Mouse (Mus musculus): ENCODE data around the gene Irf2bp1. TPM values are rescaled to one million over a fixed set of nuclear protein-coding genes. Genes with fewer than 3 reads are reported as not detected.

Irf2bp1 gene
- total RNA-seq, 2 experiments from 2014 or later, result 52.1 to 53.0 TPM

DNA sequence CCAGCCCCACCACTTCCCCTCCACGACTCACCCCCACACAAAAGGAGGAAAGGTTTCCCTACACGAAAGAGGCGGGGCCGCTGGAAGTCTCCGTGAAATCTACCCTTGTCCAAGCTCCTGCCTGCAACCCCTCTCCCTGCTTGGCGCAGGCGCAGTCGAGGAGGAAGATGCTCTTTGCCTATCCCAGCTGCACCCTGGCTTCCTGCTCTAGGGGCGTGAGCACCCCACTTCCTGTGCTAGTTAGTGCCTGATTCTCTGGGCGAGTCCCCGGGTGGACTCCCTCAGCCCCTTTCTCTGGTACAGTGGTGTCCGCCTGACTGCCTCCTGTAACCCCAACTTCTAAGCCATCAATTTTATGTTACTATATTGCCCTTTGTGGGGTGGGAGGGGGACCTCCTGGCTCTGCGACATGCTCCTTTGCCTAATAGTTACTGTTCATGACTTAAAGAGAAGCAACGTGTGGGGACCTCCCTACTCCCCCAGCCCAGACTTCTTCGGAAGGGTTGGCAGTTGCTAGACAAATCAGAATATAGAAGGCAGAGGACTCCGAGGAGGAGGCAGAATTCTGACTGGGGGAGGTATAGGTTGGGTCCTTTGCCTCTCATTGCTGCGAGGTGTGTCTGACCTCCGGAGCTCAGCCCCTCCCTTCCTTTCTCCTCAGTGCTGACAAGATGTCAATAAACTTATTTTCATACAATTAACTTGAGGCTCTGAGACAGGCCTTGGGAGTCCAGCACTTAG is 2.6 kb upstream of the Irf2bp1 start:
- no peak for DNase-seq

DNA sequence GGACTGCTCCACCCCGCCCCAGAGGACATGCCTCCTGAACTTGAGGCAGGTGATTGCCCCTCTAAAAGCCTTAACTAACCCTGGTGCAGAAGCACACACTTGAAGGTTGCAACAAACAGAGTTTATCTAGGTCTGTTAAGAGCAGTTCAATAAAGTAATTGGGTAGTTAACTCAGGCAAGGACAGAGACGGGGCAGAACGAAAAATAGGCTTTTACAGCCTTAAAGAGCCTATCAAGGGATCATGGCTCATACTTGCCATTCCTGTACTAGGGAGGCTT is 2.1 kb upstream of the Irf2bp1 start:
- DNase-seq, result no peak

DNA sequence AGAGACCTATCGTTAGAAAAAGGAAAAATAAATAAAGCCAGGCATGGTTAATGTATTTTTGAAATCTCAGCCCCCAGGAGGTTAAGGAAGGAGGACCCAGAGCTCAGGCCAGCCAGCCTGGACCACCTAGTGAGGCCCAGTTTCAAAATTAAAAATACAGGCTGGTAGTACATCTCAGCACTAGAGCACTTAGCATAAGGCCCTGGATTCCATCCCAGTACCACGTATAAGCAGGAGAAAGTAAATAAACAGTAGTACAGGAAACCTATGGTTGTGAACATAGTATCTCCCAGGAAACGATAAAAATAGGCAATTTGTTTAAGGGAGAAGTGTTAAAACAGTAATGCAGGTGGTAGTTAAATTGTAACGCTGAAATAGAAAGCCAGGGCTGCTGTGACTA is 1.7 kb upstream of the Irf2bp1 start:
- no peak for DNase-seq

DNA sequence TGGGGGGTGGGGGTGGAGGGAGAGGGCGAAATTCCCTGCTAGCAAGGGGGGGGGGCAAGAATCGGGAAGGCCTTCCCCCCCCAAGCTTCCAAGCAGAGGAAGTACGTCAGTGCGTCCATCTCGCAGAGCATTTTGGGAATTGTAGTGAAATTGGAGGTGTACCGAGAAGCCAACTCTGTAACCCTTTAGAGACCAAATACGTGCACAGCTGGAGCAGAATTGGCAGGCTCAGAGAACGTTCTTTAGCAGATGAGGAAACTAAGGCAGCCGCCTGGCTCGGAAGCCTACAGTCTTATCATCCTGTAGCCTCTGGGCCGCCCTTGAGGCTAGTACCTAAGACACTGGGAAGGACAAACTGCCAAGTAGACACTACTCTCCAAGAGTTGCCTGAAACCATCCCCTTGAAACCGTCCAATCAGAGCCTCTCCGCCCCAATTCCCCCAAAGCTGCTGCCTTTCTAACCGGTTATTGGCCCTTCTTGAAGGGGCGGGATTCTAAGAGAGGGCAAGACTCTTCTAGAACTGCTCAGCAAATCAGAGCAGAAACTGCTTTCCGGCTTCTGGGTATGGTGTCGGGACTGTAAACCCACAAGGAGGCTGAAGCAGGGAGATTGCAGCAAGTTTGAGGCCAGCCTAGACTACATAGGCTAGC is 871 bp upstream of the Irf2bp1 start:
- peak; percentile 72 to 75 for DNase-seq

DNA sequence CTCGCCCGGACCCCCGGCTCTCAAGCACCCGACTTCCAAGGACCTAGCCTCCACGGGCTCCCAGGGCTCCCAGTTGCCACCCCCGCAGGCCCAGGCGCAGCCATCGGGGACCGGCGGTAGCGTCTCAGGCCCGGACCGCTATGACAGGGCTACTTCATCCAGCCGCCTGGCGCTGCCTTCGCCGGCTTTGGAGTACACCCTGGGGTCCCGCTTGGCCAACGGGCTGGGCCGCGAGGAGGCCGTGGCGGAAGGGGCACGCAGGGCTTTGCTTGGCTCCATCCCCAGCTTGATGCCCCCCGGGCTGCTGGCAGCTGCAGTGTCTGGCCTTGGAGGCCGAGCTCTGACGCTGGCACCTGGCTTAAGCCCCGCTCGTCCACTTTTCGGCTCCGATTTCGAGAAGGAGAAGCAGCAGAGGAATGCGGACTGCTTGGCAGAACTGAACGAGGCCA is 811 bp downstream of the Irf2bp1 start:
- DNase-seq, result peak in 1 of 2 experiments; percentile 33

DNA sequence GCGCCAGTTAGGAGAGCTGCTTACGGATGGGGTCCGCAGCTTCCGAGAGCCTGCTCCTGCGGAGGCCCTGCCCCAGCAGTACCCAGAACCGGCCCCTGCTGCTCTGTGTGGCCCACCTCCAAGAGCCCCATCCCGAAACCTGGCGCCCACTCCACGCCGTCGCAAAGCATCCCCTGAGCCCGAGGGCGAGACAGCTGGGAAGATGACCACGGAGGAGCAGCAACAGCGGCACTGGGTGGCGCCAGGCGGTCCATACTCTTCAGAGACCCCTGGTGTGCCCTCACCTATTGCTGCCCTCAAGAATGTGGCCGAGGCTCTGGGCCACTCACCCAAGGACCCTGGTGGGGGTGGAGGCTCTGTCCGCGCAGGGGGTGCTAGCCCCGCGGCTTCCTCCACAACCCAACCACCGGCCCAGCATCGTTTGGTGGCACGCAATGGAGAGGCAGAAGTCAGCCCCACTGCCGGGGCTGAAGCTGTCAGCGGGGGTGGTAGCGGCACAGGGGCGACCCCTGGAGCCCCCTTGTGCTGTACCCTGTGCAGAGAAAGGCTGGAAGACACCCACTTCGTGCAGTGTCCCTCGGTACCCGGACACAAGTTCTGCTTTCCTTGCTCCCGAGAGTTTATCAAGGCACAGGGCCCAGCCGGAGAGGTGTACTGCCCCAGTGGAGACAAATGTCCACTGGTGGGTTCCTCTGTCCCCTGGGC is 1.7 kb downstream of the Irf2bp1 start:
- no peak for DNase-seq

DNA sequence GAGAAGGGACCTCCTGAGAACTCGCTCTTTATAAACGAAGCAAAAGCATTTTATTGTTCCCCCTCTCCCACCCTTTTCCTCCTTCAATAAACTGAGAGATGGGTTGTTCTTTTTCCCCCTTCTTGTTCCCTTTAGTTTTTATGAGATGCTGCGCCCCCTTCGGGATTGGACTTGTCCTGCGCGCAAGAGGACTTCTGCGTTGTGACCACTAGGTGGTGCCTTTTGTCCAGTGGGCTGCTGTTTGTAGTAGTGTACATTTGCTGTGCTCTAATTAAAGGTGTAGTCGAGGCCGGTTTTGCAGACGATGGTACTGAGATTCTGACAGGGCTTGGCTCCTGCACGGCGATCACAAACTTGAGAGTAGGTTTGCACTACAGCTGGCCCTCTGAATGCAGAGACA is 2.6 kb downstream of the Irf2bp1 start:
- DNase-seq, result peak; percentile 81 to 83

DNA sequence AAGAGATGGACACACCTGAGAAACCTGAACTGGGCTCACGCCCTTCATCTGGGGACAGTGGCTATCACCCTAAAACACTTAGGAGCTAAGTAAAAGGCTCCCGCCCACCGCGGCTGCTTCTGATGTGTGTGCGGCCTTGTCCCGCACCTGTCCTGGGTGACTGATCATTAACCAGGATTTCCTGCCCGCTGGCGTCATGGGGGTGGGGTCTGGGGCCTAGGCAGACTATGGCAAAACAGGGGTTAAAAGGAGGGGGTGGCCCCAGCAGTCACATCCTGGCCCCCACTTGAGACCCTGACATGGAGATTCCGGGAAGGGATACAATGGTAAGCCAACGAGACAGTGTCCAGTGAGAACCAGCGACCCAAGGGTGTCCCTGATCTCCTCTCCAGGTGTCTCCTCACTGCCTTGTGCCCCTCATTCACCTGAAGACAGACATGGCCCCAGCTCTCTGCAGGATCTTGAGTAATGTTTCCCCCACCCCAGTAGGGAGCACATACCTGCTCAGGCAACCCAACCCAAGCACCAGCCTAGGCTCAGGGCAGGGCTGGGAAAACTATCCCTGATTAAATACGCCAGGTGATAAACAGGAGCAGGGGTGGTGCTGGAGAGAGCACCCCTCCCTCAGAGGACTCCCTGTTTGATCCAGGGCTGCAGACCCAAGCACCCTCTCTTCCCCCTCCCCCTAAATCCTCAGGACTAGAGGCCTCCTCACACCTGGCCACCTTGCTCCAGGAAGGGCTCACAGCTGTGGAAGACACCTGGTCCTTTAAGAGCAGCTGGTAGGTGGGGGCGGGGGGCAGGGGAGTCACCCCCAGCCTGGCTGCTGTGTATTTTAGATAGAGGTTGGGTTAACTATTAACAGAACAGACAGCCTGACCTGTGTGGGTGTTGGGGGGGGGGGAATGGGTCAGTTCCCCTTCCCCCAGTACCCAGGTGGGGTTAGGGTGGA is 3.5 kb downstream of the Irf2bp1 start:
- DNase-seq, result no peak

DNA sequence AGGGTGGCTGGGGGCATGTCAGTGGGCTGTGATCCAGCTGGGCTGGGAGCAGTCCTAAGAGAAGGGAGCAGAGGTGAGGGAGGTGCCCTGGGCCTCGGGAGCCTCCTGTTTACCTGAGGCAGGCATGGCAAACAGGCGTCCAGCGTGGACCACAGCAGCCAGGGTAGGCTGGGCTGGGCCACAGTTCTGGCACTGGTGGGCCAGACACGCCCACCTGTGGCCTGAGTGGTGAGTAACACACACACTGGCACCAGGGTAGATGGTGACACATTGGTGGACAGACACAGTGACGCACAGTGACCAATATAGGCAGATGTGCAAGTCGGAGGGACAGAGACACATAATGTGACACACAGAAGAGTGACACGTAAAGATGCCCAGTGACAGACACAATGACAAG is 6.7 kb downstream of the Irf2bp1 start:
- DNase-seq, result no peak

DNA sequence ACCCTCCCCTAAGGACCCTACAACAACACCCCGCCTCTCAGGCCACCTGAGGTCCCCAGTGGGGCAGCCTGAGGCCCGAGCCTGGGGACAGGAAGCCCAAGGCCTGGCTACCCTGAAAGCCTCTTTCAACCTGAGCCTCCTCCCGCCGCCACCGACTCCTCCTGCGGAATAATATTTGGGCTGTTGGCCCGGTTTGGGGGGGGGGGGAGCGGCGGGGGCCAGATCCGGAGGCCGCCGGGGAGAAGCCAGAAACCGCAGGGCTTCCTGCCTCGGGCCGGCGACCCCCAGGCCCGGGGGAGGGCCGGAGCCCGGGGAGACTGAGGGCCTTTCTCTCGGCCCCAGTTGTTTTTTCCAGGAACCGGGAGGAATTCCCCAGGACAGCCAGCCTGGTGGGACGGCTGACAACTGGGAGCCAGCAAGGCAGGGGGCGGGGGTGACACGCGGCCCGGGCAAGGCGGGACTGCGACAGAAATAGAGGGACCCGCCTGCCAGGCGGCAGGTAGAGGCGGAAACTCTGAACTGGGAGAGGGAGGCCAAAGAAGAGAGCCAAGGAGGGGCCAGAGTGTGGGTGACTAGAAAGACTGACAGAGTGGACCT is 8.3 kb downstream of the Irf2bp1 start:
- DNase-seq, result no peak

DNA sequence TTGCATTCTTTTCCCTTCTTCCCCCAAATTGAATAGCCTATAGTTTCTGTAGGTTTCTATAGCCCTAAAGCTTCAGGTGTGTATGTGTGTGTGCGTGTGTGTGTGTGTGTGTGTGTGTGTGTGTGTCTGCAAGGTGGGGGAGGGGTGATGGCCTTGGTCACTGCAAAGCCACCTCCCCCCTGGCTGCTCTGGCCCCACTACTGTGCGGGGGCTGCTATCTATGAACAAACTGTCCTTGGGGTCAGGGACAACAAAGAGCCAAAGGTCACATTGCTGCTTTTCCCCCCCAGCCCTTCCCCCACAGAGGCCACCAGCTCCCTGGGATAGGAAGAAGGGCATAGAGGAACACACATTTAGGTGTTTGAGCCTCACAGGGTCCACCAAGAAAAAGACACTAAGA is 9.0 kb downstream of the Irf2bp1 start:
- DNase-seq, result no peak

DNA sequence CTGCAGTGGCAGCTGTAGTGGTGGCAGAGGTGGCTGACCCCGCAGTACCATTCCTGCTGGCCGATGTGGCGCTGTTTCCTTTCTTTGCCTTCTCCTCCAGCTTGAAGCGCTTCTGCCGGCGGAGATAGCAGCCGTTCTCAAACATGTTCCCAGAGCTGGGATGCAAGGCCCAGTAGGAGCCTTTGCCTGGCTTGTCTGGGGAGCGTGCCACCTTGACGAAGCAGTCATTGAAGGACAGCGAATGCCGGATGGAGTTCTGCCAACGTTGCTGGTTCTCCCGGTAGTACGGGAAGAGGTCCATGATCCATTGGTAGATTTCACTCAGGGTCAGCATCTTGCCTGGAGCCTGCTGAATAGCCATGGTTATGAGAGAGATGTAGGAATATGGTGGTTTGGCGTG is 10.6 kb downstream of the Irf2bp1 start:
- DNase-seq, result no peak

DNA sequence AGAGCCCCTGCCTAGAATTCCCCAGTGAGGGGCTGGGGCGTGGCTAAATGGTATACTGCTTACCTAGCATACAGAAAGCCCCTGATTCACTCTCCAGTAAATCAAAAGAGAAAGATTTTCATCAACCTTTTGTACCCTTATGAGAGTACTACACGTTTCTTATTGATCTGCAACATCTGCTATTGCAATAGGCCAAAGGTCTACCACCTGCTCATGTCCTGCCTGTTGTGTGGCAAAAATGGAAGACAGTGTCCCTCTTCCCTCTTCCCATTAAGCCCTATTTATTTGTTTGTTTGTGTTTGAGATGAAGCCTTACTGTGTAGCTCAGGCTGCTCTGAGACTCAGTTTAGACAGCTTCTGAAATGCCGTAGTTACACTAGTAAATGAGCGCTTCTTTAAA is 12.2 kb downstream of the Irf2bp1 start:
- no peak for DNase-seq

DNA sequence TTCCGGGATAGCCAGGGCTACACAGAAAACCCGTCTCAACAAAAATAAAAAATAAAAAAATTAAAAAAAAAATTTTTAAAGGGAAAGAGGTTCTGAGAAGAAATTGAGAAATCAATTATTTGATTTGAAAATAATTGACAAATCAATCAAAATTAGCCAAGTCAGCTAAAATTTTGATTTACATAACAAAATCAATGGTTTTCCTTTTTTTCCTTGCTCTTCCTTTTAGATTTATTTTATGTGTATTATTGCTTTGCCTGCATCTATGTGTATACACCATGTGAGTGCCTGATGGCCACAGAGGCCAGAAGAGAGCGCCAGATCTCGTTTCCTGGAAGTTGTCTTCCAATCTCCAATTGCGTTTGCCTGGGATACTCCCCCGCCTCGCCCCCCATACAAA is 14.1 kb downstream of the Irf2bp1 start:
- DNase-seq, result no peak

DNA sequence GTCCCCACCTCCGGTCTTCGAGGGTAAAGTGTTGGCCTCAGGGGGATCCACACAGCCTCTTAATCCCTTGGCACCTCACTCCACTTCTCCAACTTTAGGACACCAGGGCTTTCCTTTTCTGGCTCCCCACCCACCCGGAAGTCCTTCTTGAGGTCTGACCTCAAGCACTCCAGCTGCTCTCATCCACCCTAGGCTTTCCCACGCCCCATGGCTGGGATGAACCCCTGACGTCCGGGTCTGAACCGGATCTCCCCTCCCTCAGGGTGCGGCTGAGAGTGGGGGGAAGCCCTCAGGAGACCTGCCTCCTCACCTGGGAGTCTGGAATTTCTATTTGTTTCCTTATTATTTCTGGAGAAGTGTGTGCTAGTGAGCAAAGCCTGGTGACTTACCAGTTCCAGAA is 17.2 kb downstream of the Irf2bp1 start:
- DNase-seq, result no peak

DNA sequence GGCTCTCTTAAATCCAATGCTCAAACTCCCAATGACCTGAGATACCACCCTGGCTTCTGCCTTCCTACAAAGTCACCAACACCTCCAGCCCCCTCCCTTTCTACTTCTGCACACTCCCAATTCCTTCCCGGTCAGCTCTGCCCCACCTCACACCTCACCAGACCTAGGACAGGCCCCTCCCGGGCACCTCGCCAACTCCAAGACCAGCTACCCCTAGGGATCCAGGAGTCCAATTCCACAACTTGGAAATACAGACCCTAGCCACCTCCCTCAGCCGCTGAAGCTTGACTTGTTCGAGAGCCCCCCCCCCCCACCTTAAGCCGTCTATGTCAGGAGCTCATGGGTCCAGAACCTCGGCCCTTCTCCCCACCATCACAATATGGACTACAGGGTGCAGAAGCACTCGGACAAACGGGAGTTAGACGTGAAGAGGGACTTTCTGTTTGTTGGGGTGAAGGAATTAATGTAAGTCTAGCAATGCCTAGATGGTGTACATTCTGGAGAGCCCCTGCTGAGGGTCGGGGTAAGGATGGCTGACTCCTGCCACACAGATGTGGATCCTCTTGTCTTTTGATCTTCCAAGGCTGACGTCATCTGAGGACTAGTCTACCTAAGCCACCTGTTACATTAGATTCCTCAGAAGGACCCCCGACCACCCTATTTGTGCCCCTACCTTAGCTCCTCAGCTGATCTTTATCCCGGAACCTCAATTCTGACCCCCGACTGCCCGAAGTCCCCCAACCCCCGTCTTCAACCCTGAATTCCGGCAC is 18.5 kb downstream of the Irf2bp1 start:
- DNase-seq, result no peak

DNA sequence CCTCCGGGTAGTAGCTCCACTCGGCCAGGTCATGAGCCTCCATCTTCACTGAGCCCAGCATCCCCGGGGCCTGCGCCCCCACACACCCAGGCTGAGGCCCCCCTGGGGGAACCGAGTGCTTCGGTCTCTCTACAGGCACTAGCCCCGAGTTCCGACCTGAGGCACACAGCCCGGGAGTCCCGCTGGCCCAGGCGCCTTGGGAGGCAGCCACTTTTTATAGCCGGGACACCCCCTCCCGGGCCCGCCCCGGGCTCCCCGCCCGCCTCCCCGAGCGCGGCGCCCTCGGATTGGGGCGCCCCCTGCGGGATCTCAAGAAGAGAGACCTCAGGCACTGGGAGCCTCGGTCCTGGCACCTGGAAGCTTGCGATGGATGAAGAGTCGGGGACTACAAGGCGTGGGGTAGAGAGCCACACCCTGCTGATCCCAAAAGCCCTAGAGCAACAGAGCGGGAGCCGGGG is 19.5 kb downstream of the Irf2bp1 start, which contains the start of gene Foxa3:
Foxa3 (minus strand) TSS at position 182 of the 458 bp plus-strand sequence.
- DNase-seq, result peak in 1 of 2 experiments; percentile 45

DNA sequence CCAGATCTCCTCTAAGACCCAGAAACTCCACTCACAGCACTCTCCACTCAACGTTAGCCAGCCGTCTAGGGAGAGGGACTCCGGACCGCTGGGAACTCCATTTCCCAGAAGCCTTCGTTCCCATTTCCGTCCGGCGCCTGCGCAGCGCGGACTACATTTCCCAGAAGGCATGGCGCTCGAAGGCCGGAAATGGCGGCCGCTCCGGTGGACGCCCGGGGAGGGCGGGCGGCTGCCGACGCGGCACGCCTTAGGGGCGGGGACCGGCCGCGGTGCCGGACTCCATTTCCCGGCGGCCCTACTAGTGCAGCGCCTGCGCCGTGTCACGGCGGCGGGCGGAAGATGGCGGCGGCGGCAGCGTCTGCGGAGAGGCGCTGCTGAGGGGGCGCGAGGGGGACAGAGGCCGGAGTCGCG is 20.3 kb downstream of the Irf2bp1 start, which contains the start of gene Sympk:
Sympk (plus strand) TSS at position 282 of the 411 bp plus-strand sequence.
- peak; percentile 94 to 96 for DNase-seq

DNA sequence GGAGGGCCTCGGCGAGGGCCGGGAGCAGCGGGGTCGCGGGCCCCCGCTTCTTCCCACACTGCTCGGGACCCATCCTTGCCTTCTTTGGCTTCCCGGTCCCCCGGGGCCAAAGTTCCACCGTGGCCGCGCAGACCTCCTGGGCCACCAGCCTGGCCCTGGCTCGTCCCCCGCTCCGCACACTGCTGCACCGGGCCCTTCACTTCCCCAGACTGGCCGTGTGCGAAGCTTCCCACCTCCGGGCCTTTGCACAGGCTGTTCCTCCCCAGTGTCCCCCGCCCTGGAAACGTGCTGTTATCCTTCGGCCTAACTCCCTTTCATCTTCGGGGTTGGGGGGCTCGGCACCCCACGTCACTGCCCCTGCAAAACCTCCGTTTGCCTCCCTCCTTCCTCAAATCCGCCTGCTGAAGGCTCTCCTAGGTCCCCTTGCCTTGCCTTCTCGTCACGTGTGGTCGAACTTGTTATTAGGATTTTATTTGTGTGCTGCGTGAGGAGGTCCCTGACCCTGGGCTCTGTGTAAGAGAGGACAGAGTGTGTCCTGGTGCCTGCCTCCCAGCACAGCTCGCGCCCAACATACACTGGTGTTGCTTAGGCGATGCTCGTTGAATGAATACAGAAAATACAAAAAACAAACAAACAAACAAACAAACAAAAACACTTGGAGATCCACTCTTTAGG is 20.9 kb downstream of the Irf2bp1 start:
- peak in 1 of 2 experiments; percentile 58 for DNase-seq

DNA sequence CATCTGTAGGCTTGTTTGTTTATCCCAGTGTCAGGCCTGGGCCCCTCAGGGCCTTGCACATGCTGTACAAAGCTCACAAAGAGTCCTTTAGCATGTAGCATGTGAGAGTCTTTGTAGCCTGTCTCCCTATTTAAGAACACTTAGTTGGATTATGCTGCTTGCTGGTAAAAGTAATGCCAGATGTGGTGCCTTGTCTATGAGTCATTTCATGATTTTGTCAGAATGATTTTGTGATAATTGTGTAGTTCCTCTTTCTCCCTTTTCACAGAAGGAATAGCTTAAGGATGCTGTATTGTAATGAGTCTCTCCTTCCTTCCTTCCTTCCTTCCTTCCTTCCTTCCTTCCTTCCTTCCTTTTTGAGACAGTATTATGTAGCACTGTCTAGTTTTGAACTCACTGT is 24.2 kb downstream of the Irf2bp1 start:
- DNase-seq, result no peak

Data from layer of hippocampus, postnatal 36 days (tissue).